Mouse (Mus musculus): Measurements from ENCODE around the gene Orc5. TPM values are rescaled to one million over a fixed set of nuclear protein-coding genes. Genes with fewer than 3 reads are reported as not detected.

The Orc5 gene
- total RNA-seq (2021) = 1 to 10 TPM; 7.5 to 8.6 TPM

- intact Hi-C loops (cut with DNase I) = no loop called here
- peak; percentile 93 to 96 for DNase-seq
These were observed at the start of gene Orc5 for GRCm38 (mm10) chr5:22550033-22550551. TSS of gene Orc5 (minus strand) at chr5:22550429.

DNA sequence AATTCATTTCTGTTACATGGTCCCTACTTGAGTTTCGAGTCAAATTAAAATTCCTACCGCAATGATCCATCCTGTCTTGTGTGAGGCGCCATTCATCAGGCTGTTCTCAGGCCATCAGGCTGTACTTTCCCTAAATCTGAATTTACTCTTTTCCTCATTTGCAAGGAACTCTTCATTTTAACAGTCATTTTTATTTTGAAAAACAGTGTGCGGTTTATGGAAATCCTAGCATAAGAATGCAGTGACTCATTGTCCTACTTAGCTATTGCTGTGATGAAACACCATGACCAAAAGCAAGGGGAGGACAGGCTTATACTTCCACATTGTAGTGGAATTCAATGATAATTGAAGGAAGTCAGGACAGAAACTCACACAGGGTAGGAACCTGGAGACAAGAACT is 46.8 kb upstream of the Orc5 start:
- intact Hi-C loops (cut with DNase I) = no loop called here
- DNase-seq = no peak

- intact Hi-C loops (cut with DNase I) = no loop called here
- DNase-seq = no peak
These were observed 39.2 kb upstream of the Orc5 start for GRCm38 (mm10) chr5:22589370-22589966.

DNA sequence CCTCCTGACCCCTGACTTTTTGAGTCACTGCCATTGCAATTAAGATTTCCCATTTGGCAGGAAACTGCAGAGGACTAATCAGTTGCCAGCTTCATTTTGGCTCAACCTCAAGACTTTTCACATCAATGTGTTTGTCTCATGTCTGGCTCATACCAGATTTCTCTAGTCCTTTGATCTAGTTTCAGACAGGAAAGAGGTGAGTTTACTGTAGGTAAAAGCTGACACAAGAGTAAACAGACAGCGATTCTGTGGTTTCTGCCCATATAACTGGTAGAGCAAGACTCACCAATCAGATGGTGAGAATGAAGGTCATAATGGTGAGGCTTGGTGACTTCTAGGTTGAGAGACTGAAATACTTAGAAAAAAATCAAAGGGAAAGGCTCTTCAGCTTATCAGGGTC is 37.3 kb upstream of the Orc5 start:
- no peak for DNase-seq

GRCm38 (mm10) chr5:22584556-22584955 is 34.3 kb upstream of the Orc5 start:
- intact Hi-C loops (cut with DNase I) = no loop called here

More for the DNA sequence above, 37.3 kb upstream of the Orc5 start:
- intact Hi-C loops (cut with DNase I) = no loop called here

DNA sequence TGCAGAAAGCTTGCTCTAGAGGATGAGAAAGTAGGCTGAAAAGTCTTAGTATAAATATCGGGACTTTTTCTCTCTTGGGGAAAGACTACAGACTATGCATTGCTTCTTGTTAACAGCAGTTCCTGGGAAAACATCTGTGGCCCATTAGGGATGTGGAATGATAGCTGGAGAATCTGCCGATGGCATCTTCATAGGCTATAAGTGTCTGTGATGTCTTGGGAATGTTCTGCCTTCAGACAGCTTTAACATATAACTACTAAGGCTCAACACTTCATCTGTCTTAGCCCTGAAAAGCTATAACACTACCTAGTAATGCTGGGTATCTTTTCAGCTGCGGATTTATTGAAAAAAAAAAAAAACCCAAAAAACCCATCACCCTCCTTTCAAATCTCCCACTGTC is 27.8 kb upstream of the Orc5 start:
- intact Hi-C loops (cut with DNase I) = no loop called here
- DNase-seq = no peak

More at GRCm38 (mm10) chr5:22584556-22584955, 34.3 kb upstream of the Orc5 start:
- no peak for DNase-seq

DNA sequence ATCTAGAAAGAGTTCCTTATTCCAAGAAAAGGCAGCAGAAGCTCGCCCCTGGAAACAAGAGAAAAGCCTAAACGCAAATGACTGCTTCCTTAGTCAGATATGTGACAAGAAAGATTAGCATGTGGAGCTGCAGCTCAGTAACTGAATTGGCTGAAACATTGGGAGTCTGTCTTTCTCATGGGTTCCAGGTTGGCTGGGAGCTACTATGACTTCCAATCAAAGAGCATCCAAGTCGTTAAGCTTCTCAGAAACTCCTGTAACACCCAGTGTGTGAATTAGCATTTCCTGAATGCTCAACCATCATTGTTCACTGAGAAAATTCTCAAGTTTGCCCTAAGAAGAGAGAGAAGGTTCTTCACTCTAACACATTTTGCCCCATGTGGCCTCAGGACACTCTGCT is 24.5 kb upstream of the Orc5 start:
- DNase-seq = no peak
- intact Hi-C loops (cut with DNase I) = no loop called here

- intact Hi-C loops (cut with DNase I) = no loop called here
- no peak for DNase-seq
These were observed 23.9 kb upstream of the Orc5 start for GRCm38 (mm10) chr5:22574161-22574560.

GRCm38 (mm10) chr5:22573696-22574095 is 23.5 kb upstream of the Orc5 start:
- intact Hi-C loops (cut with DNase I) = no loop called here
- DNase-seq = no peak

- intact Hi-C loops (cut with DNase I) = no loop called here
- no peak for DNase-seq
These were observed 22.7 kb upstream of the Orc5 start for GRCm38 (mm10) chr5:22572881-22573280.

GRCm38 (mm10) chr5:22572456-22572855 is 22.2 kb upstream of the Orc5 start:
- DNase-seq = no peak
- intact Hi-C loops (cut with DNase I) = no loop called here

DNA sequence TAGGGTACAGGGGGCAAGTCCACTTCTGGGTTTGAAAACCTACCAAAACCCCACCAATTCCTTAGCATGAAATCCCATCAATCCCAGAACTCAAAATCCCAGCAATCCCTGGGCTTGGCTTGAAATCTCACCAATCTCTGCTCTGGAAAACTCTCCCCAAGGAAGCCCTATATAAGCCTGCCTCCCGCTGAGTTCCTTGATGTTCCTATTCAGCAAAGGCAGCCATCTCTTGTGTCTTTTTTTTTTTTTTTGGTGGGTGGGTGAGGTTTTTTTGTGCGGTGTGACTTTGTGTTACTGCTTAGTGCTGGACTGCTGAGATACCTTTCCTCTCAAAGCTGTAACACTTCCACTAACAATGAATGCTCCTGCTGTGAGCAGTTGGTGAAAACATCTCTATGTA is 15.5 kb upstream of the Orc5 start:
- no peak for DNase-seq
- intact Hi-C loops (cut with DNase I) = no loop called here

GRCm38 (mm10) chr5:22559801-22560200 is 9.6 kb upstream of the Orc5 start:
- DNase-seq = no peak
- intact Hi-C loops (cut with DNase I) = no loop called here

DNA sequence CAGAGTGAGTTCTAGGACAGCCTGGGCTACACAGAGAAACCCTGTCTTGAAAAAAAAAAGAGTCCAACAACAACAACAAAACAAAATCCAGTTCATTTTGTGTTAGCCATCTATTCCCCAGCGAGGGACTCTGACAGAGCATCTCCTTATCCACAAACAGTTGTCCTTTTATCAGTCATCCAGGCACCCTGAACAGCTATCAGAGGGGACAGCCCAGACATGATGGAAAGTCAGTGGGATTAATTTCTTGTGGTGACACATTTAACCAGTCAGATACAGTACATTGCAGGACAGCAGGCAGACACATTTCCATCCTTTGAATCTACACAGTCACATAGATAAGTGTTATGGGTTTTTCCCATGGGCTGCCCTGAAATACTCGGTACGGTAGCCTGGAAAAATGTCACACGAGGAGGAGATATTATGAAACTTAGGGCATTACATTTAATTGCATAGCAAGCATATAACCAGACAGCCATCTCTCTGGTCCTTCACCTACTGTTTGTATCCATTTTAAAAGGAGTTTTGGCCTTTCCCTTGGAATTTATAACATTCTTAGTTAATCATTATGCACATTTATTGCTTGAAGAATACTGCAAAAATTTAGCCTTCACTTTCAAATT is 7.4 kb upstream of the Orc5 start:
- DNase-seq = no peak
- intact Hi-C loops (cut with DNase I) = no loop called here

DNA sequence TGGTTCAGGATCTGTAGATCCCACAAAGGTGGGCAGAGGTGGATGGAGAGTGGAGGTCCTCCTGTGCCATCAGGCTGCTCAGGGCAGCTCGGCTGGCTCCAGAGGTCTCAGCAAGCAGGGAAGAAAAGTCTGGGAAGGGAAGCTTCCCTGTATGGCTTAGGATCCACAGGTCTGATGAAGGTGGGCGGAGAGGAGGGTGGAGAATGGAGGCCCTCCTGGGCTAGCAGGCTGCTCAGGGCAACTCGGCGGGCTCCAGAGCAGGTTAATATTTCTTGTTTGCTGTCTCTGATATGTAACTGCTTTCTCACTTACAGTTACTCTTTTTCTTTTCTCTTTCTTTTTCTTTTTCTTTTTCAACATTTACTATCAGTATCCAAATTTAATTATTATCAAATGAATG is 6.5 kb upstream of the Orc5 start:
- DNase-seq = no peak
- intact Hi-C loops (cut with DNase I) = no loop called here

GRCm38 (mm10) chr5:22552233-22552765 is 2.1 kb upstream of the Orc5 start:
- intact Hi-C loops (cut with DNase I) = no loop called here
- no peak for DNase-seq

DNA sequence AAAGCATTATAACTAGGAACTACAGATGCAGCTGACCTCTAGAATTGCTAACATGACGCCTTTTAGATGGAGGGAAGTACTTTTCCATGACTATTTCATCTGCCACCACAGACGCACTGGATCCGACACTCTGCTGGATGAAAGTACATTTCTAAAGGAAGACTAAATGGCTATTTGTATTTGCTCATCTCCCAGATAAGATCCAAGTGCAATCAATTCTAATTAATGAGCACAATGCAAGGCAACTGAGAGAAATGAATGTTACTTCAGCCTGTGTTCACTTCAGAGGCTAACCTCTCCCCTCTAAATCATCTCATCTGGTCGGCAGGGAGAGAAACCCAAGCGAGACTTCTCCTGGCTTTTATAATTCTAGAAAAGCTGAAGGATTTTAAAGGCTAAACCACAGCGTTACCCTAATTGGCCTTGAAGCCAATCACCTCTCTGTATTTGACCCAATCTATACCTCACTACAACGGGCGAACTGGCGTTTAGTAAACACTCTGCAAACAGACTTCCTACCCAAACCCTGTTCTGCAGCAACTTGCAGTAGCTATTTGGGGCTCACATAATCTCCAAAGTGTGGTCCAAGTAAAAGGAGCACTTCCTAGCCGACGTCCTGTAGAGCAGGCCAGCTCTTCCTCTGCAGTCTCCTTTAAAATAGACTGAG is 730 bp downstream of the Orc5 start:
- DNase-seq = no peak
- intact Hi-C loops (cut with DNase I) = loop anchor here (10.0 kb wide), 1 partner anchor 1235 kb away; the partner anchor contains the start of genes Pus7 and Rint1

DNA sequence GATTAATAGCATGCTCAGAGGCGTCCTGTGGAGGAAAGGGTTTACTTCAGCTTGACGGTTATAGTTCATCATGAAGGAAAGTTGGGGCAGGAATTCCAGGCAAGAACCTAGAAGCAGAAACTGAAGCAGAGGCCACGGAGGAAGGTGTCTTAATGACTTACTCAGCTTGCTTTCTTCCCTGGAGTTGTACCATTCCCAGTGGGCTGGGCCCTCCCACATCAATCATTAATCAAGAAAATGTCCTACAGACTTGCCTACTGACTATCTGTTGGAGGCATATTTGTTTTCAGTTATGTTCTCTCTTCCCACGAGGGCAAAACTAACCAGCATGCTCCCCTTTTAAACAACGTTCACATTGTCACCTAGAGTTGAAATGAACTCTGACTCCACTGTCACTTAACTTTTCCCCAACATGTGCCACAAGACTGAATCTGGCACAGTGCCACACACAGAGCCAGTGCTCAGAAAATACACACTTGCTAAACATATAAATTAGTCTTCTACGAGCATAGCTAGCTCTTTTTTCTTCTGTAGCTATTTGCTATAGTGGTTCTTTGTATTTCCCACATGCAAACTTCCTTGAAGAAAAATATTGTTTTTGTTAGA is 1.6 kb downstream of the Orc5 start:
- DNase-seq = no peak
- intact Hi-C loops (cut with DNase I) = loop anchor here (10.0 kb wide), 1 partner anchor 1236 kb away; the partner anchor contains the start of genes Pus7 and Rint1

GRCm38 (mm10) chr5:22546536-22546935 is 3.7 kb downstream of the Orc5 start:
- intact Hi-C loops (cut with DNase I) = loop anchor here (10.0 kb wide), 1 partner anchor 1238 kb away; the partner anchor contains the start of genes Pus7 and Rint1
- DNase-seq = no peak

DNA sequence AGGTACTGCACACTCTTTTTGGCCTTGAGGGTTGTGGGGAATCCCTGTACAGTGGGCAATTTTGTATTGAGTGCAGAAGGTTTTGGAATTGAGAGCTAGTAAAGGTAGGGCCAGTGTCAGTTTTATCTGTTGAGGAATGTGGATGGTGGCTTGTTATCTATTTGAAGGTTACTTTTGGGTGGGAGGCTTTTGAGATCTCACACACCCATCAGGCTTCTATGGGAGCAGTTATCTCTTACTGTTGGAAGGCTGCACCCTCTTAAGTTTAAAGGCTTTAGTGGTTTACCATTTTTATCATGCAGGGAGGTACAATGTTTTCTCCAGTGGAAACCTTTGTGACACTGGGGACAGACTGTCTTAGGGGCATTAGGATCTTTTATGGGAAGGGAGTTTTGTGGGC is 4.9 kb downstream of the Orc5 start:
- intact Hi-C loops (cut with DNase I) = loop anchor here (10.0 kb wide), 1 partner anchor 1239 kb away; the partner anchor contains the start of genes Pus7 and Rint1
- no peak for DNase-seq

- DNase-seq = no peak
- intact Hi-C loops (cut with DNase I) = loop anchor here (10.0 kb wide), 1 partner anchor 1242 kb away; the partner anchor contains the start of genes Pus7 and Rint1
These were observed 7.6 kb downstream of the Orc5 start for GRCm38 (mm10) chr5:22542676-22543075.
